Mouse (Mus musculus): Measurements from ENCODE around the gene Man2a1. TPM values are rescaled to one million over a fixed set of nuclear protein-coding genes. Genes with fewer than 3 reads are reported as not detected.

The Man2a1 gene
- polyA plus RNA-seq, 1 experiment from 2014 or later: 13.7 TPM

- no peak overlapping the region for H3K9ac ChIP-seq (ENCODE audit: low read length)
- peaks cover 24% of the 10 kb centered on the region for H3K36me3 ChIP-seq (ENCODE audit: control insufficient read depth, insufficient read depth, low read length)
- H3K27me3 ChIP-seq (ENCODE audit: control insufficient read depth, insufficient read depth, low read length): no peaks in the 10 kb centered on the region
- ATAC-seq (ENCODE audit: insufficient read depth, low FRiP score): no peak
- no peak overlapping the region for H3K4me2 ChIP-seq (ENCODE audit: low read depth, low read length)
- H3K4me3 ChIP-seq (replicated peaks; ENCODE audit: low read length): no peak overlapping the region
- H3K27ac ChIP-seq (ENCODE audit: low read length): no peak overlapping the region
- WGBS: 95% methylated on average over 3 of the region's 3 CpGs
- H3K4me1 ChIP-seq (ENCODE audit: control insufficient read depth, insufficient read depth, low read length): no peaks in the 10 kb centered on the region
- peaks cover 9% of the 10 kb centered on the region; the same call in 1 of the 2 replicates for H3K9me3 ChIP-seq (replicated peaks; ENCODE audit: control insufficient read depth, low read length)
These were observed 89.1 kb downstream of the Man2a1 start for GRCm38 (mm10) chr17:64689614-64690013.

- Histone ChIP-seq H3K27ac (ENCODE audit: low read length) (no peak overlapping the region), H3K4me2 (ENCODE audit: low read depth, low read length) (no peak overlapping the region), H3K9ac (ENCODE audit: low read length) (no peak overlapping the region), H3K4me3 (replicated peaks; ENCODE audit: low read length) (no peak overlapping the region), H3K27me3 (ENCODE audit: control insufficient read depth, insufficient read depth, low read length) (no peaks in the 10 kb centered on the region), H3K9me3 (replicated peaks; ENCODE audit: control insufficient read depth, low read length) (no peaks in the 10 kb centered on the region), H3K4me1 (ENCODE audit: control insufficient read depth, insufficient read depth, low read length) (no peaks in the 10 kb centered on the region), H3K36me3 (ENCODE audit: control insufficient read depth, insufficient read depth, low read length) (no peaks in the 10 kb centered on the region)
- no peak for ATAC-seq (ENCODE audit: insufficient read depth, low FRiP score)
- WGBS: 87% methylated on average over 10 of the region's 10 CpGs
These were observed 96.8 kb downstream of the Man2a1 start for GRCm38 (mm10) chr17:64697277-64697831.

DNA sequence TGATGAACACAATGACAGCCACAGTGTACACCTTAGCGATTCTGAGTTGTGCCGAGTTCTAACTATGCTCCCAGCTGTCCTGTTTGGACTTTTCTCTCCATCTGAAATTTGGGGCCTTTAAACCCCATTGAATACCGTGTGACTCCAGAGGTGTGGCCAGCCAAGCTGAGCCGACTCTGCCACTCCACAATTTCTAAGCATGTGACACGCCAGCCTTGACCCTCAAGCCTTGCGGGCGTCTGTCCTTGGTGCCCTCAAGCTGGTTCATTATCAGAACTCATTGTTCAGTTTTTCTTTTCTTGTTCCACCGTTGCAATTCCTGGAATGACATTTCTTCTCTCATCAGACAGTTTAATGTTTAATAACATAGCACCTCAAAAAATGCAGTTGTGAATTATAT is 98.0 kb downstream of the Man2a1 start:
- 89% methylated on average over 8 of the region's 8 CpGs for WGBS
- H3K4me3 ChIP-seq (replicated peaks; ENCODE audit: low read length): no peak overlapping the region
- no peaks in the 10 kb centered on the region for H3K36me3 ChIP-seq (ENCODE audit: control insufficient read depth, insufficient read depth, low read length)
- no peaks in the 10 kb centered on the region for H3K27me3 ChIP-seq (ENCODE audit: control insufficient read depth, insufficient read depth, low read length)
- no peak for ATAC-seq (ENCODE audit: insufficient read depth, low FRiP score)
- no peaks in the 10 kb centered on the region for H3K9me3 ChIP-seq (replicated peaks; ENCODE audit: control insufficient read depth, low read length)
- no peak overlapping the region for H3K9ac ChIP-seq (ENCODE audit: low read length)
- no peaks in the 10 kb centered on the region for H3K4me1 ChIP-seq (ENCODE audit: control insufficient read depth, insufficient read depth, low read length)
- H3K4me2 ChIP-seq (ENCODE audit: low read depth, low read length): no peak overlapping the region
- no peak overlapping the region for H3K27ac ChIP-seq (ENCODE audit: low read length)

GRCm38 (mm10) chr17:64703649-64704230 is 103.2 kb downstream of the Man2a1 start:
- Histone ChIP-seq H3K4me3 (replicated peaks; ENCODE audit: low read length) (no peak overlapping the region), H3K9ac (ENCODE audit: low read length) (no peak overlapping the region), H3K36me3 (ENCODE audit: control insufficient read depth, insufficient read depth, low read length) (no peaks in the 10 kb centered on the region), H3K27ac (ENCODE audit: low read length) (no peak overlapping the region), H3K9me3 (replicated peaks; ENCODE audit: control insufficient read depth, low read length) (no peaks in the 10 kb centered on the region), H3K4me1 (ENCODE audit: control insufficient read depth, insufficient read depth, low read length) (no peaks in the 10 kb centered on the region), H3K27me3 (ENCODE audit: control insufficient read depth, insufficient read depth, low read length) (no peaks in the 10 kb centered on the region), H3K4me2 (ENCODE audit: low read depth, low read length) (no peak overlapping the region)
- ATAC-seq (ENCODE audit: insufficient read depth, low FRiP score): no peak
- 95% methylated on average over 4 of the region's 4 CpGs for WGBS

DNA sequence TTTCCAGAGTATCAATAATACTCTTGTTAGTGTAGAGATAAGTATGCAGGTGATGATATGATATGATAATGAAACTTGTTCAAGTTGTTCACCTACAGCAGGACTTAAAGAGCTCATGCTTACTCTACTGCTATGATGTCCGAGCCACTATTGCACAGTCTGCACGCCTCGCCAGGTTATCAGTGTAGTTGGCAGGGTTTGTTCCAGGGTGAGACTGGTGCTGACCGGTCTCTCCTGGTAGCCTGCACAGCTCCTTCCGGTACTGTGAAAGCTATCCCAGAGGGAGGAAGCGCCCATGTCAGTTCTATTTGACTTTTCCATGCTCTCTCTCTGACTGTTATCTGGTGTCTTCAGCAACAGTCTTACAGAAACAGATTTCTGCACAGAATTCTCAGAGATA is 107.0 kb downstream of the Man2a1 start:
- no peaks in the 10 kb centered on the region for H3K4me1 ChIP-seq (ENCODE audit: control insufficient read depth, insufficient read depth, low read length)
- H3K4me3 ChIP-seq (replicated peaks; ENCODE audit: low read length): no peak overlapping the region
- no peak overlapping the region for H3K9ac ChIP-seq (ENCODE audit: low read length)
- H3K4me2 ChIP-seq (ENCODE audit: low read depth, low read length): no peak overlapping the region
- 96% methylated on average over 6 of the region's 6 CpGs for WGBS
- no peaks in the 10 kb centered on the region for H3K36me3 ChIP-seq (ENCODE audit: control insufficient read depth, insufficient read depth, low read length)
- no peak overlapping the region for H3K27ac ChIP-seq (ENCODE audit: low read length)
- H3K27me3 ChIP-seq (ENCODE audit: control insufficient read depth, insufficient read depth, low read length): no peaks in the 10 kb centered on the region
- H3K9me3 ChIP-seq (replicated peaks; ENCODE audit: control insufficient read depth, low read length): no peaks in the 10 kb centered on the region
- no peak for ATAC-seq (ENCODE audit: insufficient read depth, low FRiP score)

GRCm38 (mm10) chr17:64716318-64716717 is 115.8 kb downstream of the Man2a1 start:
- Histone ChIP-seq H3K36me3 (ENCODE audit: control insufficient read depth, insufficient read depth, low read length) (peaks cover 11% of the 10 kb centered on the region; the same call in 1 of the 2 replicates), H3K4me2 (ENCODE audit: low read depth, low read length) (no peak overlapping the region), H3K4me3 (replicated peaks; ENCODE audit: low read length) (no peak overlapping the region), H3K9ac (ENCODE audit: low read length) (no peak overlapping the region), H3K27ac (ENCODE audit: low read length) (no peak overlapping the region), H3K27me3 (ENCODE audit: control insufficient read depth, insufficient read depth, low read length) (no peaks in the 10 kb centered on the region), H3K9me3 (replicated peaks; ENCODE audit: control insufficient read depth, low read length) (no peaks in the 10 kb centered on the region), H3K4me1 (ENCODE audit: control insufficient read depth, insufficient read depth, low read length) (no peaks in the 10 kb centered on the region)
- ATAC-seq (ENCODE audit: insufficient read depth, low FRiP score): no peak
- WGBS: 55% methylated on average over 4 of the region's 4 CpGs

- Histone ChIP-seq H3K9ac (ENCODE audit: low read length) (no peak overlapping the region), H3K9me3 (replicated peaks; ENCODE audit: control insufficient read depth, low read length) (no peaks in the 10 kb centered on the region), H3K27ac (ENCODE audit: low read length) (no peak overlapping the region), H3K36me3 (ENCODE audit: control insufficient read depth, insufficient read depth, low read length) (peaks cover 8% of the 10 kb centered on the region; the same call in 1 of the 2 replicates), H3K4me1 (ENCODE audit: control insufficient read depth, insufficient read depth, low read length) (no peaks in the 10 kb centered on the region), H3K4me3 (replicated peaks; ENCODE audit: low read length) (no peak overlapping the region), H3K4me2 (ENCODE audit: low read depth, low read length) (no peak overlapping the region), H3K27me3 (ENCODE audit: control insufficient read depth, insufficient read depth, low read length) (no peaks in the 10 kb centered on the region)
- 74% methylated on average over 5 of the region's 5 CpGs for WGBS
- no peak for ATAC-seq (ENCODE audit: insufficient read depth, low FRiP score)
These were observed 119.2 kb downstream of the Man2a1 start for GRCm38 (mm10) chr17:64719760-64720159.

DNA sequence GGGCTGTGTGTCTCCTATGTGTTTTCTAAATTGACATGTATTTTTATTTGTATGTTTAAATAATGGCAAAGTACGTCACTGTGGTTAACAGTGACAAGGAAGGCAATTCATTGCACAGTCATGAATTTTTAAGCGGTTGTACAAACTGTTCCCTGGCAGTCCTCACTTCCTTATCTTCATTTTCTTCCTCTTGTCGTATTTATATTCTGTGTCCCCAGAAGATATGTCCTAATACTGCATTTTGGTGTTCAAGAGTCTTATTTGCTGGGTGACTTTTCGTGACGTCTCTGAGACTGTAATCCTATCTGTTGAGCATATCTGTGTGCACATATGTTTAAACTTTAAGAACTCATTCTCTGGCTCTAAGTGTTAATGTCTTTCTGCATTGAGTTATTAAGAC is 120.6 kb downstream of the Man2a1 start:
- 66% methylated on average over 5 of the region's 5 CpGs for WGBS
- Histone ChIP-seq H3K9ac (ENCODE audit: low read length) (no peak overlapping the region), H3K36me3 (ENCODE audit: control insufficient read depth, insufficient read depth, low read length) (0 out of 2 replicates have a peak, but pooled peaks cover 4% of the 10 kb centered on the region), H3K27me3 (ENCODE audit: control insufficient read depth, insufficient read depth, low read length) (no peaks in the 10 kb centered on the region), H3K4me3 (replicated peaks; ENCODE audit: low read length) (no peak overlapping the region), H3K4me1 (ENCODE audit: control insufficient read depth, insufficient read depth, low read length) (no peaks in the 10 kb centered on the region), H3K27ac (ENCODE audit: low read length) (no peak overlapping the region), H3K9me3 (replicated peaks; ENCODE audit: control insufficient read depth, low read length) (no peaks in the 10 kb centered on the region), H3K4me2 (ENCODE audit: low read depth, low read length) (no peak overlapping the region)
- ATAC-seq (ENCODE audit: insufficient read depth, low FRiP score): no peak

- H3K27me3 ChIP-seq (ENCODE audit: control insufficient read depth, insufficient read depth, low read length): no peaks in the 10 kb centered on the region
- WGBS: 84% methylated on average over 1 of the region's 1 CpGs
- H3K4me2 ChIP-seq (ENCODE audit: low read depth, low read length): no peak overlapping the region
- H3K36me3 ChIP-seq (ENCODE audit: control insufficient read depth, insufficient read depth, low read length): 0 out of 2 replicates have a peak, but pooled peaks cover 4% of the 10 kb centered on the region
- no peaks in the 10 kb centered on the region for H3K4me1 ChIP-seq (ENCODE audit: control insufficient read depth, insufficient read depth, low read length)
- H3K9me3 ChIP-seq (replicated peaks; ENCODE audit: control insufficient read depth, low read length): no peaks in the 10 kb centered on the region
- no peak overlapping the region for H3K4me3 ChIP-seq (replicated peaks; ENCODE audit: low read length)
- no peak overlapping the region for H3K9ac ChIP-seq (ENCODE audit: low read length)
- ATAC-seq (ENCODE audit: insufficient read depth, low FRiP score): no peak
- no peak overlapping the region for H3K27ac ChIP-seq (ENCODE audit: low read length)
These were observed 122.6 kb downstream of the Man2a1 start for GRCm38 (mm10) chr17:64723162-64723561.
